Mouse (Mus musculus) mouse embryonic stem cell (cell line): ENCODE data around the gene Cldn15.
"Not testable (repeated sequence)": the region's sequence is repeated elsewhere in the genome, so short reads cannot be mapped to it uniquely, and the experiment has no call there.

Source experiments
- in situ Hi-C, 2 experiments: fragments of 300-500 bp; cut with MboI; formaldehyde crosslinking; loops; 1 replicate in 1 of 2; 3 replicates in 1 of 2; pipeline ENCODE4 v1.14.3; 2019 to 2020; ENCODE audit warnings: low sequenced_read_pairs in 2 of 2, low pct_unique_long_range_greater_than_20kb in 1 of 2, mixed read lengths in 1 of 2; ENCODE audit not compliant: unreplicated experiment in 1 of 2

Cldn15 gene

DNA sequence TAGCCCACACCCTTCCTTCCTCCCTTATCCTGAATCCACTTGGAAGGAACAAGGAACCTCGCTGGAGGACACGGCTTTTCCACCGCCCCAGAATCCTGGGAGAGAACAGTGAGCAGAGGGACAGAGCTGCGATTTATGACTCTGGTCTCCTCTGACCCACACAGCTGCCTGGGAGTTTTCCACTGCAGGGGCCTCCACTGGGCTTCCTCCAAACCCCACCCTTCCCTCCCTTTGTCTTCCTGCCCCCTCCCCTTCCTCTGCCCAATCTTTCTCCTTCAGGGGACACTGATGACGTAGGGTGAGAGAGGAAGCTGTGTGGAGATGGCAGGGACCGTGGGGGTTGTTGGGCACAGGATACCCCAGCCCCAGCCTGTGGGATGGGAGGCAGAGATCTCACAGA, at the start of gene Cldn15:
Gene Cldn15 (plus strand): TSS at position 286 of the 400 bp plus-strand sequence.
- in situ Hi-C loops: no loop called here

- in situ Hi-C loops: no loop called here
These were observed 48.7 kb upstream of the Cldn15 start for GRCm38 (mm10) chr5:136917613-136918242.

DNA sequence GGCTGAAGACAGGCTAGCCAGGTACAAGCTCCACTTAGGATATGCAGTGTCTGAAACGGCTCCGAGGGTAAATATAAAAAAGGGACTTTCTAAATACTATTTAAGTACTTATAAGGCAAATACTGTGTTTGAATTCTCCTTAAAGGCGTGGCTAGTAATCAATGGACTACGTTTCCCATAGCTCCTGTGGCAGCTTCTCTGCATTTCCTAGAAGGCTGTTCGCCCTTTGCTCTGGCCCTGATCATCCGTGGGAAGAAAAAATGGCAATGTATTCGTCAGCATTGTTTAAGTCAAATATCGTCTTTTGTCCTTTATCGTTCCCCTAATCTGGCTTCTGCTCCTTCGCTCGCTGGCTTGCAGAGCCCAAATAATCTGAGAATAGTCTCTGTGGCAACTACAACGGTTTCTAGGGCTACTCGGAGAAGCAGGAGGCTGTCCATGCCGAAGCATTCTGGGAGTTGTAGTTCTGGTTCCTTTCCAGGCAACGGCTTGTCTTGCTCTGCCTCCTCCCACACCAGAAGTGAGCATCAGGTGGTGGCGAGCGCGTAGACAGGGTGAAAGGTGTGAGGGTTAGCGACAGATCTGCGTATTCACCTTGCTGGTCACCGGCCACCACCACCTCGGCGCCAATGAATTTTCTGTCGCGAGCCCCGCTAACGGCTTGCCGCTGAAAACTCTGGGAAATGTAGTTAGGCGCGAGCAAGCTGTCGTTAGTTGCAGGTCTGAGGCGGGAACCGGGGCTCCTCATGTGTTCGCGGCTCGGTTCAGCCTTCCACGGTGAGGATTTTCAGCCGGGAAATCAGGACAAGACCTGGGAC, 47.6 kb upstream of the Cldn15 start:
- in situ Hi-C loops: no loop called here

DNA sequence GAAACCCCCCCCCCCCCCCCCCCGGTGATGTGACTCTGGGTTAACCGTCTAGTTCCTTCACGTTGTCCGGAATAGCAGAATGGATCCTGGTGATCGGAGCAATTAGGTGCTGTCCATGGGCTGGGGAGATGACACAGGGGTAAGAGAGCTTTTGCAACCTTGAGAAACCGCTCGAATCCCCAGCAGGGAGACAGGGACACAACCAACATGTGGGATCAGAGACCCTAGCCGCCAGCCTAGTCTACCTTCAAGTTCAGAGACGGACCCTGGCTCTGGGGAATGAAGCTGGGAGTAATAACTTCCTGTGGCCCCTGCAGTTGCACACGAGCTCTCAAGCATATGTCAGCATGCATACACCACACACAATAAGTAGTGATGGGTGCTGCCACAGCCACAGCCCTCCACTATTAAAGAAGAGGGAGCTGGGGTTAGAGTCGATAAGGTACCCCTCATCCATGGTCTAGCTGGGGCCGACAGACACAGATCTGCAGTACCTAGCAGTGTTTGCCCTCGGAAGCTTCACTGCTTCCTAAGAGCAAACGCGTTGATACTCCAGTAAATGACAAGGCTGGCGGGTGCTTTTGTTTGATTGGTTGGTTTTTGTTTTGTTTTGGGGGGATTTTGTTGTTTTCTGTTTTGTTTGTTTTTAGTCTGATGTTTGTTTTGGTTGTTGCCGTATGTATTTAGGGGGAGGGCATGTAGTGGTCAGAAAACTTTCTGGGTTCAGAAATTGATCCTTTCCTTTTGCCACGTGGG, 46.7 kb upstream of the Cldn15 start:
- in situ Hi-C loops: loop anchor here (5.0 to 10.0 kb wide), 3 partner anchors 53 to 185 kb away; no protein-coding TSS in a partner anchor

- in situ Hi-C loops: loop anchor here (5.0 to 10.0 kb wide), 3 partner anchors 49 to 182 kb away; no protein-coding TSS in a partner anchor
These were observed 43.6 kb upstream of the Cldn15 start for GRCm38 (mm10) chr5:136922830-136923229.

GRCm38 (mm10) chr5:136923751-136924478, 42.5 kb upstream of the Cldn15 start:
- in situ Hi-C loops: loop anchor here (5.0 to 10.0 kb wide), 3 partner anchors 48 to 181 kb away; no protein-coding TSS in a partner anchor

DNA sequence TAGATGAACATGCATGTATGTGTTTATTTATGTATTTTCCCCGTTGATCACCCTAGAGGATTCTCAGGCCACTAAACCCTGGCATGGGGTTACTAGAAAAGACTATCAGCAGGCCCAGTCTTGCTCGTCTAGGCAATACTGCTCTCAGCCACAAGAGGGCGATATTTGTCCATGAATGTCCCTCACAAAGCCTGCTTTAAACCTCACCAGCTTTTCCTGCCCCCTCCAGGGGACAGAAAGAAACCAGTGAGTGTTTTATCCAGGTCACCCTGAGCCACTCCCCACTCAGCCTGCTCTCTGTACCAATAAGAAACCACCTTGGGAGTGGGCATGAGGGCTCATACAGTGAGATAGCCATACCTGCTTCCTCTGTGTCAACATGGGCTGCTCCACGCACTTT, 37.3 kb upstream of the Cldn15 start:
- in situ Hi-C loops: loop anchor here (10.0 kb wide), 2 partner anchors 46 to 176 kb away; no protein-coding TSS in a partner anchor

DNA sequence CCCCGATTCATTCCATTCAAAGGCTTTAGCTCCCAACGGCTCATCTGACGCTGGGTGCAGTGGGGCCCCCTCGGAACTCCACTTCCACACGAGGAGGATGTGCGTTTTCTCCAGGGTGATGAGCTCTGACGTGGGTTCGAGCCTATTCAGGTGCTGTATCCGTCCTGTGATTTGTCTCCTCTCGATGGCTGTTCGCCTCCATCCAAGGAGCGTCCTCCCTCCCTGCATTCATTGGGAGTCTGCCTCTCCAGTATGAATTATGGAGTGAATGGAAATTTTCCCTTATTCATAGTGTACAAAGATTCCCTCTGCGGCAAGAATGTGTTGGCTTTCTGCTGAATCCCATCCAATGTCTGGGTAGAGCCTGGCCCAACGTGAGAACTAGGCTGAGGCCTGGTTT, 34.5 kb upstream of the Cldn15 start:
- in situ Hi-C loops: no loop called here

- in situ Hi-C loops: no loop called here
These were observed 33.5 kb upstream of the Cldn15 start for GRCm38 (mm10) chr5:136932956-136933355.

GRCm38 (mm10) chr5:136933930-136934329, 32.5 kb upstream of the Cldn15 start:
- in situ Hi-C loops: no loop called here

- in situ Hi-C loops: no loop called here
These were observed 30.3 kb upstream of the Cldn15 start for GRCm38 (mm10) chr5:136935905-136936695.

DNA sequence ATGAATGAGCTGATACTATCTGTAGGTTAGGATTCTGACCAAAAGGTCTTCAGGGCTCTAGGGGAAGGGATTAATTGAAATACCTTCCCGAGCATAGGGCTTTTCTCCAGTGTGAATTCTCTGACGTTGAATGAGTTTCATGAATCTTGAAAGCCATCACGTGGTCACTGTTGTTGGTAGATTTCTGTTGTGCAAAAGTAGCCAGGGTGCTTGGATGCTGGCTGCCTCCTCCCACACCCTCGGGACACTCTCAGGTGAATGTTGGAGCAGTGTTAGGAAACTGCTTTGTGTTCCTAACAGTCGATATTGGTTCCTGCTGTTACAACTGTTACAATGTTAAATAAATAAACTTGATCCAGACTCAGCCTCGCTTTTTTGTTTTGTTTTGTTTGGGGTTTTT, 29.7 kb upstream of the Cldn15 start:
- in situ Hi-C loops: no loop called here

DNA sequence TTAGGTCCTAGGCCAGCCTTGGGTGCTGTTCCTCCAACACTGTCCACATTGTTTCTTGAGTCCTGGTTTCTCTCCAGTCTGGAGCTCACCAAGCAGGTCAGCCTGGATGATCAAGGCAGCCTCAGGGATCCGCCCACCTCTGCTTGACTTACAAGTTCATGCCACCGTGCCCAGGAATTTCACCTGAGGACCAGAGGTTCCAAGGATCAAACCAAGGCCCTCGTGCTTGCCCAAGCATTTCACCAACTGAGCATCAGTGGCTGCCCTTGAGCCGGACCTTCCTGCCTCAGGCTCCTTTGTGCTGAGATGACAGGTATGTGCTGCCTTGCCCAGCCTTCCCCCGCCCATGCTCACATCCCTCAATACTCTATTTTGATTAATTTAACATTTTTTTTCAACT, 28.8 kb upstream of the Cldn15 start:
- in situ Hi-C loops: no loop called here

DNA sequence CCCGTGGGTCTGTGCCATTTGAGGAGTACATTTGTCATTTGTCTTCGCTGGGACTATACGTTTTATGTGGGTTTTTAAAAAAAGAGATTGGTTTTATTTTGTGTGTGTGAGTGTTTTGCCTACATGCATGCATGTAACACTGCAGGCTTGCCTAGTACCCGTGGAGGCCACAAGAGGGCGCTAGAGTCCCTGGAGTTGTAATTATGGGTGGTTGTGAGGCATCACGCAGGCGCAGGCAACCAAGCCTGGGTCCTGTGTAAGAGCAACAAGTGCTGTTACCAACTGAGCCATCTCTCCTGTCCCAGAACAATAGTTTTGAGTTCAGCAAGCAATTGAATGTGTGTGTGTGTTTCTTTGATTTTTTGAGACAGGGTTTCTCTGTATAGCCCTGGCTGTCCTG, 27.1 kb upstream of the Cldn15 start:
- in situ Hi-C loops: no loop called here

- in situ Hi-C loops: not testable (repeated sequence)
These were observed 26.4 kb upstream of the Cldn15 start for GRCm38 (mm10) chr5:136940029-136940428.

- in situ Hi-C loops: no loop called here
These were observed 25.4 kb upstream of the Cldn15 start for GRCm38 (mm10) chr5:136940845-136941560.

DNA sequence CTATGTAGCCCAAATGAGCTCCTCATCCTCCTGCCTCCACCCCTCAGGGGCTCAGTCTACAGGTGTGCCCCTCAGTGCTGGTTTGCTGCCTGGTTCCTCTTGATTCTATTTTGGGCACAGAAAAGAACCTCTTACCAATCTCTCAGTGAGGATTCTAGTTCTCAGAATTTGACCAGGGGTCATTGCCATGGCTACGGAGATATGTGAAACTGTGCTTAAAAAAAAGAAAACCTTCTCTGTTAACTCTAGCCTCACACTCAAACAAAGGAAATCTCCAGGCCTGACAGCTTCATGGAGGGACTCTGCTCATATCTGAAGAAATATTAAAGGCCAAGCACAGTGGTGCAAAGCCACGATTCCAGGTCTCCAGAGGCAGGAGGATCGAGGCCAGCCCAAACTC, 23.6 kb upstream of the Cldn15 start:
- in situ Hi-C loops: no loop called here
